Mouse (Mus musculus) thymus, adult 2 months (tissue): ENCODE measurements around the gene Abcf2.

ENCODE experiments used
- CTCF ChIP-seq: fragments of 200-500 bp; IDR thresholded peaks from 2 replicates; pipeline ENCODE4 v1.5.1; 2012; ENCODE audit warnings: mild to moderate bottlenecking, control low read depth, low read length, moderate library complexity, borderline replicate concordance; ENCODE audit not compliant: control insufficient read depth, poor library complexity, insufficient read depth; ENCODE audit errors: extremely low read depth
- POLR2A ChIP-seq: fragments of 200-500 bp; IDR thresholded peaks from 2 replicates; pipeline ENCODE4 v1.6.1; 2012; ENCODE audit warnings: mild to moderate bottlenecking, low read length, control low read depth, moderate library complexity; ENCODE audit not compliant: control insufficient read depth, poor library complexity, insufficient read depth; ENCODE audit errors: extremely low read depth

DNA sequence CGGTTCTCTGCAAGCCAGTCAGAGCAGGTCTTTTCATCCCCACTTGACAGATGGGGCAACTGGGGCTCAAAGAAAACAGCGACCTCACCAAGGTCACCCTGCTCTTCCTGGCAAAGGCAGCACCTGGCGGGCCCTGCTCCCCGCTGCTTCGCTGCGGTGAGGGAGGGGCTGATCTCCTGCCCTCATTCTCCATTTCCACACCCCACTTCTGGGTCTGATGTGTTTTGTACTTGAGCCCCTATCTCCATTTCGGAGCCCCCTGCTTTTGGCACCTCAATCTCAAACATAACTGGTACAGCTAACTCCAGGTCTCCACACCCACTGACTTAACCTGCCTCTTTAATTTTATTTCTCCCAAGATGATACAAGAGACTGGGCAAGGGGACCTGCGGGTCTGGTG, 21.9 kb upstream of the Abcf2 start:
- TF ChIP-seq CTCF (no peak), POLR2A (no peak)
